Mouse (Mus musculus) MEL (cell line): Measurements from ENCODE around the gene Cntfr.

Experiments
- CTCF ChIP-seq, 3 experiments: IDR thresholded peaks in 2 of 3; conservative IDR thresholded peaks in 1 of 3; 2 replicates each; pipeline ENCODE4 v1.5.1; 2011 to 2012; ENCODE audit warnings: low read length in 3 of 3, low read depth in 2 of 3, mild to moderate bottlenecking in 2 of 3, improper control_type of control experiment in 1 of 3, inconsistent platforms in 1 of 3, mixed read lengths in 1 of 3, moderate library complexity in 1 of 3; ENCODE audit not compliant: control insufficient read depth in 1 of 3, insufficient read depth in 1 of 3, poor library complexity in 1 of 3, severe bottlenecking in 1 of 3
- ELF1 ChIP-seq: IDR thresholded peaks from 2 replicates; pipeline ENCODE4 v1.6.1; 2014; ENCODE audit warnings: low read depth, mild to moderate bottlenecking, inconsistent platforms, low read length, improper control_type of control experiment, moderate library complexity
- EP300 ChIP-seq, 2 experiments: IDR thresholded peaks; 2 replicates each; pipeline ENCODE4 v1.6.1; 2011; ENCODE audit warnings: improper control_type of control experiment in 2 of 2, low read length in 2 of 2, low read depth in 1 of 2, mild to moderate bottlenecking in 1 of 2
- GATA1 ChIP-seq: IDR thresholded peaks from 2 replicates; pipeline ENCODE4 v1.6.1; 2011; ENCODE audit warnings: low read depth, low read length, improper control_type of control experiment
- HCFC1 ChIP-seq: IDR thresholded peaks from 2 replicates; pipeline ENCODE4 v1.6.1; 2012; ENCODE audit warnings: low read depth, mild to moderate bottlenecking, inconsistent platforms, low read length, improper control_type of control experiment, moderate library complexity
- MAFK ChIP-seq: IDR thresholded peaks from 2 replicates; pipeline ENCODE4 v1.6.1; 2011; ENCODE audit warnings: low read depth, mild to moderate bottlenecking, low read length, improper control_type of control experiment, borderline replicate concordance
- MEF2A ChIP-seq: IDR thresholded peaks from 2 replicates; pipeline ENCODE4 v1.6.1; 2014; ENCODE audit warnings: low read depth, mild to moderate bottlenecking, inconsistent platforms, low read length, improper control_type of control experiment; ENCODE audit not compliant: poor library complexity, insufficient replicate concordance, severe bottlenecking; ENCODE audit errors: extremely low read depth
- NELFE ChIP-seq: IDR thresholded peaks from 2 replicates; pipeline ENCODE4 v1.6.1; 2011; ENCODE audit warnings: low read depth, low read length, improper control_type of control experiment
- POLR2A ChIP-seq, 2 experiments: IDR thresholded peaks; 2 replicates each; pipeline ENCODE4 v1.6.1; 2011 to 2012; ENCODE audit warnings: low read length in 2 of 2, mild to moderate bottlenecking in 2 of 2, control low read depth in 1 of 2, improper control_type of control experiment in 1 of 2, low read depth in 1 of 2, moderate library complexity in 1 of 2; ENCODE audit not compliant: control insufficient read depth in 1 of 2, insufficient read depth in 1 of 2, poor library complexity in 1 of 2
- SIN3A ChIP-seq: IDR thresholded peaks from 2 replicates; pipeline ENCODE4 v1.6.1; 2012; ENCODE audit warnings: low read length, improper control_type of control experiment, inconsistent platforms
- USF1 ChIP-seq: IDR thresholded peaks from 2 replicates; pipeline ENCODE4 v1.6.1; 2014; ENCODE audit warnings: low read depth, mild to moderate bottlenecking, inconsistent platforms, low read length, improper control_type of control experiment, moderate library complexity
- ZC3H11A ChIP-seq: IDR thresholded peaks from 2 replicates; pipeline ENCODE4 v1.6.1; 2012; ENCODE audit warnings: low read depth, mild to moderate bottlenecking, inconsistent platforms, low read length, improper control_type of control experiment
- ZNF384 ChIP-seq: IDR thresholded peaks from 2 replicates; pipeline ENCODE4 v1.6.1; 2012; ENCODE audit warnings: low read depth, mild to moderate bottlenecking, inconsistent platforms, low read length, improper control_type of control experiment

GRCm38 (mm10) chr4:41653730-41654129 lies 43.2 kb downstream of the Cntfr start:
- no peak for TF ChIP-seq MAFK
- TF ChIP-seq USF1, result no peak
- no peak for TF ChIP-seq EP300 (IDR thresholded peaks at IDR 0.05; ENCODE audit: low read depth in 1 of 2, low read length in 2 of 2)
- no peak for TF ChIP-seq POLR2A (IDR thresholded peaks at IDR 0.05; ENCODE audit: control insufficient read depth in 1 of 2, insufficient read depth in 1 of 2, low read depth in 1 of 2, low read length in 2 of 2, poor library complexity in 1 of 2)
- no peak; a peak in 1 of 6 replicates for TF ChIP-seq CTCF (IDR thresholded peaks at IDR 0.05 in 2 of 3, conservative IDR thresholded peaks at IDR 0.05 in 1 of 3; ENCODE audit: control insufficient read depth in 1 of 3, insufficient read depth in 1 of 3, low read depth in 2 of 3, low read length in 3 of 3, poor library complexity in 1 of 3, severe bottlenecking in 1 of 3)
- TF ChIP-seq ELF1, result no peak
- no peak for TF ChIP-seq ZC3H11A
- TF ChIP-seq MEF2A, result no peak
- no peak for TF ChIP-seq HCFC1
- TF ChIP-seq ZNF384, result no peak
- TF ChIP-seq SIN3A, result no peak
- TF ChIP-seq NELFE, result no peak
- TF ChIP-seq GATA1, result no peak
